Mouse (Mus musculus) spleen, embryonic (tissue): ENCODE data around the gene Acyp2.

ENCODE experiments used
- CTCF ChIA-PET: fragments of 350-600 bp; sonication (Branson Sonifier 250); formaldehyde crosslinking; loops from one replicate; lab custom pipeline; 2022; lab: Charles Lee

Acyp2 gene

GRCm38 (mm10) chr11:30580008-30580407 lies 69.4 kb downstream of the Acyp2 start:
- CTCF ChIA-PET: no interaction called here

GRCm38 (mm10) chr11:30578931-30579330 lies 70.5 kb downstream of the Acyp2 start:
- CTCF ChIA-PET: no interaction called here

GRCm38 (mm10) chr11:30572790-30573395 lies 76.5 kb downstream of the Acyp2 start:
- CTCF ChIA-PET: no interaction called here

GRCm38 (mm10) chr11:30570568-30570967 lies 78.8 kb downstream of the Acyp2 start:
- CTCF ChIA-PET: no interaction called here

- CTCF ChIA-PET: no interaction called here
Measured at GRCm38 (mm10) chr11:30560215-30560614, 89.2 kb downstream of the Acyp2 start.

GRCm38 (mm10) chr11:30553408-30553807 lies 96.0 kb downstream of the Acyp2 start:
- CTCF ChIA-PET: no interaction called here

GRCm38 (mm10) chr11:30517133-30517532 lies 132.3 kb downstream of the Acyp2 start:
- CTCF ChIA-PET: no interaction called here

GRCm38 (mm10) chr11:30508178-30508577 lies 141.2 kb downstream of the Acyp2 start:
- CTCF ChIA-PET: no interaction called here

- CTCF ChIA-PET: no interaction called here
Measured at GRCm38 (mm10) chr11:30498738-30499355, 150.5 kb downstream of the Acyp2 start.

GRCm38 (mm10) chr11:30497151-30497550 lies 152.2 kb downstream of the Acyp2 start:
- CTCF ChIA-PET: no interaction called here

GRCm38 (mm10) chr11:30491515-30492260 lies 157.7 kb downstream of the Acyp2 start:
- CTCF ChIA-PET: no interaction called here

- CTCF ChIA-PET: no interaction called here
Measured at GRCm38 (mm10) chr11:30488183-30488582, 161.2 kb downstream of the Acyp2 start.

GRCm38 (mm10) chr11:30483286-30483685 lies 166.1 kb downstream of the Acyp2 start:
- CTCF ChIA-PET: no interaction called here

GRCm38 (mm10) chr11:30471751-30472593 lies 177.4 kb downstream of the Acyp2 start, which contains the start of gene 4930505A04Rik:
4930505A04Rik (minus strand) TSS chr11:30471827.
- CTCF ChIA-PET: no interaction called here

GRCm38 (mm10) chr11:30471187-30471586 lies 178.2 kb downstream of the Acyp2 start:
- CTCF ChIA-PET: interaction anchor here (0.6 kb wide), 1 partner anchor 10 kb away, joined by 3 read pairs; no protein-coding TSS in a partner anchor
